Mouse (Mus musculus) right cerebral cortex, adult 2 months (tissue): ENCODE data around the gene Akt2.

Experiments used
- DNase-seq, 2 experiments: peaks; one replicate each; pipeline ENCODE4 v3.0.0; 2021 to 2022; ENCODE audit warnings: low spot score in 2 of 2

Akt2 gene

DNA sequence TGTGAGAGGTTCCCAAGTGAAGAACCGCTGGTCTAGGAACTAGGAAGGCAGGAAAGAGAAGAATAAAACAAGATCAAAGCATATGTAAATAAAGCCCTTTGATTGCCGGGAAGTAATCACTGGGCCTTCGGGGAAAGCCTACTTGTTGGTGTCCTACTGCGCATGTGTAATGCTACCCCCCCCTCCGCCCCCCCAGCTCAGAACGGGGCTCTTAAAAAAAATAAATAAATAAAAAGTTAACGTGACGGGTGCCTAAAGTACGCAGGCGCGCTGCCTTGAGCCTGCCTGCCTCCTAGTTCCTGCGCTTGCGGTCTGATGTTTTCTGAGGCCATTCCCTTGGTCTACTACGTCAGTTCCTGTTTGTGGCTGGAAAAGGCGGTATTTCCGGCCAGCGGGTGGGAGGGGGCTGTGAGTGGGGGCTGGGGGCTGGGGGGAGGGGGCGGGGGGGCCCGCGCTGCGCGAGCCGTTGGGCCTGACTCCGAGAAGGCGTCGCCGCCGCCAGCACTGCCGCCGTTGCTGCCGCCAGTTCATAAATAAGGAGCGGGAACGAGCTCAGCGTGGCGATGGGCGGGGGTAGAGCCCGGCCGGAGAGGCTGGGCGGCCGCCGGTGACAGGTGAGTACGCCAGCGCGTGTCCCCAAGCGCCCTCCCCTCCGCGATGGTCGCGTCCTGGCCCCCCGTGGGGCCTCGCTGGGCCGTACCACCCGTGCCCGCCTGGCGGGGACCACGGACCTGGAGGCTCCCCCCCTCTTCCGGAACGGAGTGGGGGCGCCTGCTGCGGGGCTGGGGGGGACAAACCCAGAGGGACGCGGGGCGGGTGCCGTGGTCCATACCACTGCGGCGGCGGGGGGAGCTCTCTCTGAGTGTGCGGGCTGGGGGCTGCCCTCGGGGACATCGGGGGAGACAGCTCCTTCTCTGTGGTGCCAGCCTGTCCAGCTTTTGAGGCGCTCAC, at the start of gene Akt2:
TSS of gene Akt2 (plus strand) at position 287 of the 951 bp plus-strand sequence.
- peak; percentile 90 to 94 for DNase-seq

DNA sequence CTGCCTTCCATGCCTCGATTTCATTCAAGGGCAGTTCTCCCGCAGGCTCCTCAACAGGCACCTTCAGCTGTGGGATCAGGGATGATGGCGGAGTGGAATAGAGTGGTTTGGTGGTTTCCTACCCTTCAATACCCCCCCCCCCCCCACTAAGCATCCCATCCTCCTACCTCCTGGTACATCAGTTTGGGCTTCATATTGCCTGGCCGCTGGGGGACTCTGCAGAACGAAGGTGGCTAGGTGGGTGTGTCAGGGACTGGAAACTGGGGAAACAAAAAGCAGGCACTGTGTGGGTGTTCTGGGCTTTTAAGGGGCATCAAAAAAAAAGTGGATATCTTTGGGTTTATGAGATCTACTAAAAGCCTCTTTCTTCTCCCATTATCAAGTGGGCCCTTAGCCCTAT, 49.4 kb upstream of the Akt2 start:
- no peak for DNase-seq

DNA sequence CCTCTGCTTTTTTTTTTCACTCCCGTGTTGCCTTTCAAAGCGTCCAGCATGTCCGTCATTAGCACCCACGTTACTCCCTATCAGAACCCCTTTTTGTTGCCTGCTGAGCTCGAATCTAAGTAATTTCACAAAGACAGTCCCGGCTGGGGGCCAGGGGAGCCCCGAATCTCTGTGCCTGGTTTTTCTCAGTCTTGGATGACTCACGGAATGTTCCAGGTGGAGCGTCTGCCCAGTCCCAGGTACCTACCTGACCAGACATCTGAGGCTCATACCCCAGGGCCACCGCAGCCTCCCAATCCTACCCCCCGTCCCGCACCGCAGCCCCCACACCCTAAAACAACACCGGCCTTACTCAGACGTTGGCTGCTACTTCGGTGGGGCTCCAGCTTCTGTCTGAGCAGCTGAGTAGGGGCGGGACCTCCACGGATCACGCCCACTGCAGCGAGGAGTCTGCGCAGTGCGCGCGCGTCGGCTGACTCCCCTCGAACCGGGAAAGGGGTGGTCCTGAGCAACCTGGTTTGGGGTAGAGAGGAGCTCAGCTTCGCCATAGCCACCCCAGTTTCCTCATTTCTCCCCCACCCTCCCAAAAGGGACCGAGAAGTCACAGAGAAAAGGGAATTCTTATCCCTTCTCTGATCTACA, 48.8 kb upstream of the Akt2 start:
- peak; percentile 90 to 91 for DNase-seq

DNA sequence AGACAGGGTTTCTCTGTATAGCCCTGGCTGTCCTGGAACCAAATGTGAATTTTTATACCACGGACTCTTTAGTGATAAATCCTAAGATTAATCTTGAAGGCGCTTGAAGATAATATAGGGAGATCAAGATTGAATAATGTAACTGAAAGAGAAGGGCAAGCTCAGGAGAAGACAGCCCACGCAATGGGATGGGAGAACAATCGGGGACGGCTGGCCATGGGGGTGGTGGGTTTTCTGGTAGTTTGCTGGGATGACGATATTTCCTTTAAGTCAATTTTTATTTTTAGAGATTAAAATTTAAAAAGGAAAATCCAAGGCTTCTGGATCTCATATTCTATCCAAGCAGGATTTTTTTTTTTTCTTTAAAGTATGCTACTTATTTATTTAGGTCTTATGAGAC, 48.3 kb upstream of the Akt2 start:
- no peak for DNase-seq

DNA sequence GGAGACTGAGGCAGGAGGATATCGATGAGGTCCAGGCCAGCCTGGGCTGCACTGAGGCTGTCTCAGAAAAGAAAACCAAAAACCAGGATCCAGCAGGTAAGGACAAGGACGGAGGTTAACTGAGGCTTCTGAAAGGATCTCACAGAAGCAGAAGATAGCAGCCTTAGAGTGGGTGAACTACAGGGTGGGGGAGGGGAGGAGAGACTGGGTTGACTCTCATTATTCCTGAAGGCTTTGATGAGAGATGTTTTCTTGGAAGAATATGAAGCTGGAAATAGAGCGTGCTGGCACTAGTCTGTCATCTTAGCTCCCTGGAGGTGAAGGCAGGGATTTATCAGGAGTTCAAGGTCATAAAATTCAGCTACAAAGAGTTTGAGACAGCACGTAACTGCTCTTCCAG, 47.5 kb upstream of the Akt2 start:
- no peak for DNase-seq

DNA sequence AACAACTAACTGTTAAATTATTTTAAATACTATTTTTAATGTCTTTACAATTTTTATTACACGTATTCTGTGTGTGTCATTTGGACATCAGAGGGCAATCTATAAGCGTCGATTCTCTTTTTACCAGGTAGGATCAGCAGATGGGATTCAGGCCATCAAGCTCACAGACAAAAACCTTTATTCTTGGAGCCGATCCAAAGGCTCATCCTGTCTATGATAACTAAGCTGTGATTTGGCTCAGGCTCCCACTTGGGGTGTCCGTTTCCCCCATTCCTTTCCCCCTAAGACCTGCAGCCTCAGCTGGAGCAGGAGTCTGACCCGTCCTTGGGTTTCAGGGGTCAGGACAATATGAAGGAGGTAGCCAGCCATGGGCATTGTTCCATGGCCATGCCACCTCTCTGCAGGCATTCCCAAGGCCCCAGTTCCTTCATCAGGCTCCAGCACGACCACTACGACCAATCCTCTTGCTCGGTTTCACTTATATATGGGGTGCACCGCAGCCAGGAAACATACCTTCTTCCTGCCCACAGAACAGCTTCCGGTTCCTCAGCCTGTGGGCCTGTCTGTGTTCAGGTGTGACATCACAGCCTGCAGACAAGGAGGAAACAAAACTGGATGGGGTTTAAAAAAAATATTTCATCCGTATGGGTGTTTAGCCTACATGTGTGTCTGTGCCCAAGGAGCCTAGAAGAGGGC, 46.5 kb upstream of the Akt2 start:
- no peak for DNase-seq

DNA sequence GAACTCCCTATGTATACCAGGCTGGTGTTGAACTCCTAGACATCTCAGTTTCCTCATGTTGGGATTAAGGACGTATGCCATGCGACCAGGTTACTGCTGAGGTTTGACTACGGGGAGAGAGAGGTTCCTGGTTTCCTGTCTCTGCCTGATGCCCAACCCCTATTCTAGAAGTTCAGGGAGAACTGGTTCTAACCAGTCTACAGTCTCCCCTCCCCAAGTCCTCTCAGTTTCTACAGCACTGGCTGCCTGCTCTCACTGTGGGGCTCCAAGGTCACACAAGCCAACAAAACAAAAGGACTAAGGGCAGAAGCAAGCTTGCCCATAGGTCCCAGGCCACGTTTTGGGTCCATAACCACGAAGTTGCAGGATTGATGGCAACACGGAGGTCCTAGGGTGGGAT, 41.8 kb upstream of the Akt2 start:
- DNase-seq: no peak

DNA sequence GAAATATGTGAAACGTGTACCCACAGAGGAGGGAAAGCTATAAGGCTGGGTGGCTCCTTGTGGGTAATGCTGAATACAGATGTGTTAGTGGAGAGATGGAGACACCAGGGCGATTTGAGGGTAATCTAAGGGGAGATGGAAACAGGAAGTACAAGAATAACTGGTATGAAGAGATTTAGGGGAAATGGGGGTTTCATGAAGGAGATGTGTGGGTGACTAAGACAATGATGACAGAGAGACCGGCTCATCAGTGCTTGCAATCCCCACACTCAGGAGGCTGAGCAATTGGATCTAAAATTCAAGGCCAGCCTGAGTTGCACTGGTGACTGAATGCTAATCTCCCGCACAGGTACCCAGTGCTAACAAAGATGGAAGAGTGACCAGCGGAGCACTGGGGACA, 39.3 kb upstream of the Akt2 start:
- DNase-seq: no peak

DNA sequence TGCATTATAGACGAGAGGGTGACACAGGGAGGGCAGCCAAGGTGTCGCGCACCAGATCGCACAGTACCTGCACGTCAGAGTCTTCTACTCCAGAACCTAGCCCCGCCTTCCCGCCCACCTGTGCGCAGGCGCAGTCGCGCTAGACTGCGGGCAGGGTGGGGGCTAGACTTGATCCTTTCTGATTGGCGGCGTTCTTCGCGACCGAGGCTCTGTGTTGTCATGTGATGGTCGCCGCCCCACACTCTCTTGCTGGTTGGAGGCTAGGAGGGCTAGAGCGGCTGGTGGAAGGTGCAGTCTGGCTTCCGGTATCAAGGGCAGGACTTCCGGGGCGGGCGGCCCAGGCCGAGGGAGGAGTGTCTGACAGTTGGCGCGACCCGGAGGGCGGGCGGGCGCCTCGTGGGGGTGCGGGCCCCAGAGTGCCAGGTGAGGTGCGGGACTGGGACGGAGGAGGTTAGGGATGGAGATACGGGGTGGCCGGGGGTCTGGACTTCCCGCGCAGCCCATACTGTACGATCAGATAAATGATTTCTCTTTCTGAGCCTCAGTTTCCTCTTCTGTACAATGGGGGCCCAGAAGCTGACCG, 38.3 kb upstream of the Akt2 start, which contains the start of the genes Pld3 and 2310022A10Rik:
TSS of gene Pld3 (minus strand) at position 288 of the 583 bp plus-strand sequence.
TSS of gene 2310022A10Rik (plus strand) at position 303 of the 583 bp plus-strand sequence.
- peak; percentile 96 to 98 for DNase-seq

DNA sequence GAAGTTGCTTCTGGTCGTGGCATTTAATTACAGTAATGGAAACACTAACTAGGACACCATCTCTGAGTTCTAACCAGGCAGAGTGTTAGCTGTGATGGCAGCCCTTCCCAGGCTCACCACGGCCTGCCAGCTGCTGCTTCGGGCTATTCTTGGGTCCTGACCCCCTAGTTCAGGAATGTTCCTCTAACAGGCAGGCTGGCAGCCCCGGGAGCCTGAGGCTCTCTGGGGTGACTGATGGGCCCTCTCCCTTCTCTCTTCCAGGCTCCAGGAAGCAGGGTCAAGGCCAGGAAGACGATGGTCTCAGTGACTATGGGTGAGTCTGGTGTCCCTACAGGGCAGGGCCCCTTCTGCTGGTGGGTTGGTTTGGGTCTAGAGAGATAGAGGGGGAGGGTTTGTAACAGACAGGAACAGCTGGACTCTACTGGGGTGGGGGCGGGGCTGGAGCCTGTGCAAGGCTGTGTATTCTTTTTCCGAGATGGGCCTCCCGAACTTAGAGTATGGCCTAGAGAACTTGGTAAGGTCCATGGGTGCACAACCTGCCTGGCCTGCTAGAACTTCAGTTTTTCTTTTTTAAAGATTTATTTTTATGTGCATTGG, 31.0 kb upstream of the Akt2 start:
- no peak for DNase-seq

DNA sequence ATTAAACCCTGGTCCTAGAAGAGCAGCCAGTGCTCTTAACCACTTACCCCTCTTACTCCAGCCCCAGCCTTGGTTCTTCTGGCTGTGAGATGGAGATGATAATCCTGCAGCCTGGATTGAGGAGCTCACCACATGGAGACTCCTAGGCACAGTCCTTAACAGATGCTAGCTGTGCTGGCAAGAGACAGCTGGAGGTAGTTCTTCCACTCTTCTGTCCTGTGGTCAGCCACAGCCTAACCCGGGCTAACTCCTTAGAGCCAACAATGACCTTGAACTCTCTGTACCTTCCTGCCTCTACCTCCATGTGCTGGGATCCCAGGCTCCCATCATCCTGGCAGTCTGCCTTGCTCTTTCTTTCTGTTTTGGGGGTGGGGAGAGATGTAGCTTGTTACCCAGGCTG, 30.4 kb upstream of the Akt2 start:
- DNase-seq: no peak

DNA sequence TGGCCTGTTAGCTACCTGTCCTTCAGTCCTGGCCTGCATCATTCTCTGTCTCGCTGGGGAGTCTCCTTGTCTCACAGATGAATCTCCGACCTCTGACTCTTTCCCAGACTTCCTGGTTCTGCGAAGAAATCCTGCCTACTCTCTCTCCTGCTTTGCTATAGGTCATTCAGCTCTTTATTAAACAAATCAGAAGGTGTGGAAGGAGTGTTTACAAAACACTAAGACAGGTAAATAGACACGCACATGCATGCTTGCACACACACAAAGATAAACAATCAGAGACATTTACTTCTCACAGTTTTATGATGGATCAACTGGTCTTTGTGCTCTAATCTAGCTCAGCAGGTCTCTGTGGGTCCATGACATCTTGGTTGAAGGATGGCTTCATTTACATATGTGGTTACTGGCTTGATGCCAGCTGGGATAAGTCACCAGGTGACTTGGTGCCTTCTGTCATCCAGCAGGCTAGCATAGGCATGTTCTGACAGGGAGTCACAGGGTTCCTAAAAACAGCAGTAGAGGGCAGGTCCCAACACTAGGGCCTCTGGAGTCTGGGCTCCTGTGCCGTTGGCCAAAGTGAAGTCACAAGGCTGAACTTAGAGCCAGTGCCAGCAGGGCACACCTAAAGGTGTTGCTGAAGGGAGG, 21.6 kb upstream of the Akt2 start:
- DNase-seq: no peak

DNA sequence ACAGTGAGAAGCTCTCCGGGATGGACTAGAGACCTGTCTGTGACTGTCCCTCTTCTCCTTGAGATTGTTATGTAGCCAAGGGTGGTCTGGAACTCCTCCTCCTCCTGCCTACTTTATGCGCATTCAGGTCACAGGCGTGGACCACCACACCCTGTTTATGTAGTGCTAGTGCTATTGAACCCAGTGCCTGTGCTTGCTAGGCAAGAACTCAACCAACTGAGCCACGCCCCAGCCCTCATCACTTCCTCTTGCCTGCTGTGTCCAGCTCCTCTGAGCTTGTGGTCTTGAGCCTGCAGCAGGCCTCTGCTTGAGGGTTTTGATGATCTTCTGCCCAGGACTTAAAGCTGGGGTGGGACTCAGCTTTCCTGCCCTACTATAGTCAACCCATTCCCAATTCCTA, 19.2 kb upstream of the Akt2 start:
- no peak for DNase-seq

DNA sequence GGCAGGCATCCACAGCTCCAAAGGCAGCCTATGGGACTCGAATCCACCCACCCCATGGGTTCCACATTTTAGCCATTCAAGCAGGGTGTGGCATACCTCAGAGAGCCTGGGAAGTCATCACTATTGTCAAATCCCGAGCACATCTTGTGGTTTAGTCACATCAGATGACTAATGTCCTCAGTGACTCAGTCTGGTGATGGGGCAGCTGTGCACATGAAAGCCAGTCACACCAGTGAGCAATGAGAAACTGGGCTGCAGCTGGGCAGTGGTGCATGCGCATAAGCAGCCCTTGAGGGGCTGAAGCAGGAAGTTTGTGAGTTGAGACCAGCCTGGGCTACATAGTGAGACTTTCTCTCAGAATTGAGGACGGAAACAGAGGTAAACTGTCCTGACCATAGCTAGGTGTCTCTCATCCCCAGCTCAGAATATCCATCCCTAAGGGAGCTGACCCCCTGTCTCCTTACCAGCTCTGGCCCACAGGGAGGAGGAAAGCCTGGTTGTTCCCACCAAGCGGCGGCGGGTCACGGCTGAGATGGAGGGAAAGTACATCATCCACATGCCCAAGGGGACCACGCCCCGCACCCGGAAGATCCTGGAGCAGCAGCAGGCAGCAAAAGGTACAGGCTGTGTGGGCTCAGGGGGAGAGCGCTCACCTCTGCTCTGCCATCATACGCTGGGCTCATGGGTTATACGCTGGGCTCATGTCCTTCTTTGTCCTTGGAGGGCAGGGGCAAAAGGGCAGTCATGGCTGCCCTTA, 17.1 kb upstream of the Akt2 start:
- DNase-seq: peak; percentile 20 to 22

DNA sequence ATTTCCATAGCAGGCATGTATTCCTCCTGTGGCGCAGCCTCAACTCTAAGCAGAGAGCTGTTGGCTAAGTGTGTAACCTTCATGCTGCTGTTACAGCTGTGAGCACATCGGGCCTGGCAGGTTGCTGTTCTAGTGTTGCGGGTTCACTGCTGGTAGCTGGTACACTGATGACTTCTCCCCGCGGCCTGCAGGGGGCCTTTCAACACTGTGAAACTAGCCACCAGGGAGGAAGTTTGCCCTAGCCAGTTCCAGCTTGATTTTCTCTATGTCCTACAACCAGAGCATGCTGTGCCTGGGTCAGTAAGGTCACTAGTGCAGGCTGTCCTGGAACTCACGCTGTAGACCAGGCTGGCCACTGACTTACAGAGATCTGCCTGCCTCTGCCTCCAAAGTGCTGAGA, 14.4 kb upstream of the Akt2 start:
- DNase-seq: no peak

DNA sequence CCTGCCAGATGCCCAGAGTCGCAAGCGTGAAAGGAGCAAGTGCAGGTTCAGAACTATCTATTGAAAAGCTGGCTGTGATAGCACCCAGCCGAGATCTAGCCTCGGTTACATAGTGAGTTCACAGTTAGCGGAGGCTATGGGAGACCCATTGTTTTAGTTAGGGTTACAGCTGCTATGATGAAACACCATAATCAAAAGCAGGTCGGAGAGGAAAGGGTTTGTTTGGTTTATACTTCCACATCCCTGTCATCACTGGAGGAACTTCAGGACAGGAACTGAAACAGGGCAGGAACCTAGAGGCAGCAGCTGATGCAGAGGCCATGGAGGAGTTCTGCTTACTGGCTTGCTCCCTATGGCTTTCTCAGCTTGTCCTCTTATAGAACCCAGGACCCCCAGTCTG, 13.8 kb upstream of the Akt2 start:
- DNase-seq: no peak

DNA sequence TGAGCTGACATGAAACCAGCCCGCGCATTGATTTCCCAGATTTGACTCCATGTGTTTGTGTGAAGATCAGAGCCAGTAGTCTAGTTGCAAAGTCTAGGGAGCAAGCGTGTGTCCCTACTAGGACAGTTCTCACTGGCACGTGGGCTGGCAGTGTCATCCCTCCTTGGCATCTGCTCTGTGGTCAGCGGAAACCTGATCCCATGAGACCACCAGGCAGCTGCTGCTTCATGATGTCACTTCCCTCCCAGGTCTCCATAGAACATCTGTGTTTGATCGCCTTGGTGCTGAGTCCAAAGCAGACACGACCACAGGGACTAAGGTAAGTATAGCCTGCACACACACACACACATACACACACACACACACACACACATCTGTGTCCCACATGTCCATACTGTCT, 12.9 kb upstream of the Akt2 start:
- DNase-seq: no peak

DNA sequence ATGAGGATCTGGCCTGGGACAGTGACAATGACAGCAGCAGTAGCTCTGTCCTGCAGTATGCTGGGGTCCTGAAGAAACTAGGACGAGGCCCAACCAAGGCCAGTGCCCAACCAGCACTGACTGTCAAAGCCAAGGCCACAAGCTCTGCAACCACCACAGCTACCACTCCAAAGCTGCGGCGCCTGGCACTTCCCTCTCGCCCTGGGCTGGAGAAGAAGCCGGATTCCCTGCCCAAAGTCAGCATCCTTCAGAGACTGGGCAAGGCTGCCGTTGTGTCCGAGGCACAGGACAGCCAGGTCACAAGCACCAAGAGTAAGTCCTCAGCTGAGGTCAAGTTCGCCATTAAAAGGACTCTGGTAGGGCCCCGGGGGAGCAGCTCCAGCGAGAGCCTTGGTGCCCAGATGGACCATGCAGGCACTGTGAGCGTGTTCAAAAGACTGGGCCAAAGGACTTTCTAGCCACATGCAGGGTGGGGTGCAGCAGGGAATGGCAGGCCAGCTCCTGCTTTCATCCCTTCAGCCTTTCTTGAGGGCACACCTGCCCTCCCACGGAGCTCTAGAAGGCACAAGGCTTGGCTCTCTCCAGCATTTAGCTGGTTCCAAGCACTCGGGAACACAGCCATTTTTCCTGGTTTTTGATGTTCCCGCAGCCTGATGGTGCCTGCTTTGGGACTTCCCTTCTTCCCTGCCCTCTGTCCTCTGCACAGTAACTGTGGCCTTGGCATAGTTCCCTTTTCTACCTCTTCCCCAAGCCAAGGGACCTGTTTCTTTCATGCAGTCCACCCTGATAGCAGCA, 10.8 kb upstream of the Akt2 start:
- DNase-seq: no peak

DNA sequence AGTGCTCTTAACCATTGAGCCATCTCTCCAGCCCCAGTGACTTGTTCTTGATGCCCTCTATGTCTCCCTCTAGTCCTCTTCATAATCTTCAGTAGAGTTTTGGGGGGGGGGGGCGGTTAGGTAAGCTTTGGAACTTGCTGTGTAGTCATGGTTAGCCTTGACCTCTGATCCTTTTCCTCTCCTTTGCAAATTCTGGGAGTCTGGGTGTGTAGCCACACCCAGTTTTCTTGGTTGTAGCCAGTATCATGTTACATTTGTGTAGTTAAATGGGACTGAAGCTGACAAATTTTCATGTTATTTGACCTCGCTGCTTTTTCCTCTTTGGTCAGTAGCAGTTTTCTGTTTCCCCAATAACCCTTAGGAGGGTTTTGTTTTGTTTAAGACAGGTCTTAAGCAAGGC, 4.5 kb upstream of the Akt2 start:
- no peak for DNase-seq

DNA sequence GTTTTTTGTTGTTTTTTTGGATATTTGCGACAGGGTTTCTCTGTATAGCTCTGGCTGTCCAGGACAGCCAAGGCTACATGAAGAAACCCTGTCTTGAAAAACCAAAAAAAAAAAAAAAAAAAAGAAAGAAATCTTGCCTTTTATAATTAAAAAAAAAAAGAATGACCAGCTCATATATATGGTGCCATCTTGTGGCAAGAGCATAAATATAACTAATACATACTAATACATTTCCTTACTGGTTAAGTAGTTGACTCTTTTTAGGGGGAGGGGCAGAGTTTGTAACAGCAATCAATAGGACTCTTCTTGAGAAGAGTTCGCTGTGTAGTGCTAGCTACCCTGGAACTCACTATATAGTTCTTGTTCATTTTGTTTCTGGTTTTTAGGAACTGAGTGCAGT, 3.6 kb upstream of the Akt2 start:
- DNase-seq: no peak
